Mouse (Mus musculus) hindbrain, embryonic 15.5 days (tissue): Measurements from ENCODE around the gene Ripor2. TPM values are rescaled to one million over a fixed set of nuclear protein-coding genes. Genes with fewer than 3 reads are reported as not detected.
"Not testable (repeated sequence)": the region's sequence is repeated elsewhere in the genome, so short reads cannot be mapped to it uniquely, and the experiment has no call there.

Experiments used
- ATAC-seq: fragments of 200-750 bp; cut with Nextera tagmentation; 2 replicates; pipeline ENCODE4 v1.8.0; 2017; ENCODE audit warnings: low read depth, moderate number of reproducible peaks, moderate TSS enrichment; ENCODE audit not compliant: low FRiP score
- H3K27ac ChIP-seq: fragments of 300-500 bp; sonication (generic); replicated peaks from 2 replicates; pipeline ENCODE4 v1.5.1; 2015; ENCODE audit warnings: mild to moderate bottlenecking, inconsistent platforms
- H3K27me3 ChIP-seq: fragments of 300-500 bp; sonication (generic); 2 replicates; pipeline ENCODE4 v1.6.1; 2015; ENCODE audit warnings: control low read depth, inconsistent platforms
- H3K36me3 ChIP-seq: fragments of 300-500 bp; sonication (generic); 2 replicates; pipeline ENCODE4 v1.6.1; 2015; ENCODE audit warnings: control low read depth, inconsistent platforms
- H3K4me1 ChIP-seq: fragments of 300-500 bp; sonication (generic); replicated peaks from 2 replicates; pipeline ENCODE4 v1.6.1; 2015; ENCODE audit warnings: control low read depth, inconsistent platforms
- H3K4me2 ChIP-seq: fragments of 300-500 bp; sonication (generic); 2 replicates; pipeline ENCODE4 v1.6.1; 2015; ENCODE audit warnings: moderate library complexity, mild to moderate bottlenecking, inconsistent platforms
- H3K4me3 ChIP-seq: fragments of 300-500 bp; sonication (generic); 2 replicates; pipeline ENCODE4 v1.5.1; 2015; ENCODE audit warnings: mild to moderate bottlenecking, inconsistent platforms
- H3K9ac ChIP-seq: fragments of 300-500 bp; sonication (generic); 2 replicates; pipeline ENCODE4 v1.6.1; 2015; ENCODE audit warnings: inconsistent platforms
- H3K9me3 ChIP-seq: fragments of 300-500 bp; sonication (generic); 2 replicates; pipeline ENCODE4 v1.6.1; 2016; ENCODE audit warnings: control low read depth, inconsistent platforms
- WGBS: fragments of 180-500 bp; shearing (Covaris S2); methylation state at CpG from one replicate; pipeline ENCODE4 v1.1.7; 2015; 5-methylcytosine and 5-hydroxymethylcytosine counted together
- polyA plus RNA-seq: library from polyadenylated mRNA; unstranded; fragments of >200 nt; fragmentation: Nextera tagmentation; extraction: Ambion mirVana; gene quantifications from 2 replicates; pipeline ENCODE4 v1.2.1, GENCODE M21; 2015

Gene Ripor2
- polyA plus RNA-seq, 1 experiment from 2014 or later, result 26.0 TPM

GRCm38 (mm10) chr13:24761403-24762227 is 179.6 kb downstream of the Ripor2 start, which contains the start of gene Gmnn:
Gene Gmnn, minus strand, starts transcription at chr13:24761923.
- Histone ChIP-seq H3K27ac (peak within 1 kb of the TSS; percentile 66), H3K36me3 (no peaks in the 10 kb centered on the region)

GRCm38 (mm10) chr13:24762254-24762653 is 180.3 kb downstream of the Ripor2 start:
- ATAC-seq, result no peak
- H3K9me3 ChIP-seq, result no peaks in the 10 kb centered on the region
- H3K4me2 ChIP-seq, result peak overlapping the region; percentile 69
- H3K27ac ChIP-seq, result no peak overlapping the region
- H3K9ac ChIP-seq, result peak overlapping the region; percentile 37
- no peaks in the 10 kb centered on the region for H3K27me3 ChIP-seq
- no peaks in the 10 kb centered on the region for H3K36me3 ChIP-seq
- WGBS, result 42% methylated on average over 4 of the region's 4 CpGs
- peaks cover 5% of the 10 kb centered on the region; the same call in 1 of the 2 replicates for H3K4me1 ChIP-seq
- peak overlapping the region; percentile 64 for H3K4me3 ChIP-seq

More at GRCm38 (mm10) chr13:24761403-24762227, 179.6 kb downstream of the Ripor2 start, which contains the start of gene Gmnn:
- WGBS, result under 1% methylated on average over 79 of the region's 79 CpGs
- peak within 1 kb of the TSS; percentile 69 for H3K4me2 ChIP-seq
- peak within 1 kb of the TSS; percentile 64 for H3K4me3 ChIP-seq
- ATAC-seq, result peak; percentile 97
- H3K9ac ChIP-seq, result peak within 1 kb of the TSS; percentile 37
- no peaks in the 10 kb centered on the region for H3K9me3 ChIP-seq
- peaks cover 5% of the 10 kb centered on the region; the same call in 1 of the 2 replicates for H3K4me1 ChIP-seq
- no peaks in the 10 kb centered on the region for H3K27me3 ChIP-seq

GRCm38 (mm10) chr13:24767809-24768208 is 185.8 kb downstream of the Ripor2 start:
- not testable (repeated sequence) for ATAC-seq, H3K9me3 ChIP-seq, H3K27me3 ChIP-seq, H3K36me3 ChIP-seq, H3K27ac ChIP-seq, H3K4me1 ChIP-seq, H3K4me3 ChIP-seq, H3K9ac ChIP-seq, H3K4me2 ChIP-seq
- 74% methylated on average over 4 of the region's 4 CpGs for WGBS

GRCm38 (mm10) chr13:24771482-24771881 is 189.5 kb downstream of the Ripor2 start:
- not testable (repeated sequence) for H3K36me3 ChIP-seq, H3K4me3 ChIP-seq, H3K4me2 ChIP-seq, H3K9ac ChIP-seq, H3K27ac ChIP-seq, H3K4me1 ChIP-seq, H3K27me3 ChIP-seq, ATAC-seq, H3K9me3 ChIP-seq
- WGBS, result 93% methylated on average over 10 of the region's 10 CpGs

- Histone ChIP-seq H3K9me3 (no peaks in the 10 kb centered on the region), H3K9ac (no peak overlapping the region), H3K36me3 (no peaks in the 10 kb centered on the region), H3K27me3 (no peaks in the 10 kb centered on the region), H3K27ac (no peak overlapping the region), H3K4me1 (no peaks in the 10 kb centered on the region), H3K4me3 (no peak overlapping the region), H3K4me2 (no peak overlapping the region)
- 55% methylated on average over 6 of the region's 7 CpGs for WGBS
- ATAC-seq, result no peak
These were observed 194.3 kb downstream of the Ripor2 start for GRCm38 (mm10) chr13:24776146-24776844.

- 82% methylated on average over 2 of the region's 2 CpGs for WGBS
- Histone ChIP-seq H3K4me3 (no peak overlapping the region), H3K4me1 (no peaks in the 10 kb centered on the region), H3K27ac (no peak overlapping the region), H3K27me3 (no peaks in the 10 kb centered on the region), H3K9ac (no peak overlapping the region), H3K4me2 (no peak overlapping the region), H3K36me3 (no peaks in the 10 kb centered on the region), H3K9me3 (no peaks in the 10 kb centered on the region)
- ATAC-seq, result no peak
These were observed 196.0 kb downstream of the Ripor2 start for GRCm38 (mm10) chr13:24778026-24778425.

- H3K9ac ChIP-seq, result no peak overlapping the region
- no peaks in the 10 kb centered on the region for H3K27me3 ChIP-seq
- H3K4me2 ChIP-seq, result no peak overlapping the region
- no peak for ATAC-seq
- H3K36me3 ChIP-seq, result no peaks in the 10 kb centered on the region
- no peak overlapping the region for H3K27ac ChIP-seq
- H3K4me3 ChIP-seq, result no peak overlapping the region
- H3K9me3 ChIP-seq, result no peaks in the 10 kb centered on the region
- WGBS, result 92% methylated on average over 8 of the region's 8 CpGs
- H3K4me1 ChIP-seq, result no peaks in the 10 kb centered on the region
These were observed 196.9 kb downstream of the Ripor2 start for GRCm38 (mm10) chr13:24778706-24779380.

GRCm38 (mm10) chr13:24781916-24782315 is 199.9 kb downstream of the Ripor2 start:
- Histone ChIP-seq H3K4me2 (no peak overlapping the region), H3K9ac (no peak overlapping the region), H3K4me1 (no peaks in the 10 kb centered on the region), H3K9me3 (no peaks in the 10 kb centered on the region), H3K27ac (no peak overlapping the region), H3K27me3 (no peaks in the 10 kb centered on the region), H3K36me3 (no peaks in the 10 kb centered on the region), H3K4me3 (no peak overlapping the region)
- ATAC-seq, result no peak
- WGBS, result 56% methylated on average over 5 of the region's 5 CpGs

Other genes starting within 250 kb of the Ripor2 start
- not detected in 2 replicates for gene Armh2, start 159.0 kb downstream of the Ripor2 start, polyA plus RNA-seq
- 23.2 and 26.0 TPM in 2 replicates for gene Gmnn, start 179.7 kb downstream of the Ripor2 start, polyA plus RNA-seq
- gene BC005537, start 219.5 kb downstream of the Ripor2 start, polyA plus RNA-seq, result 16.6 and 23.4 TPM in 2 replicates
- gene Acot13, start 249.4 kb downstream of the Ripor2 start, polyA plus RNA-seq, result 53.8 and 57.2 TPM in 2 replicates
- gene Tdp2, start 249.5 kb downstream of the Ripor2 start, polyA plus RNA-seq, result 31.6 and 31.7 TPM in 2 replicates